Mouse (Mus musculus): Measurements from ENCODE around the gene Cd101. TPM values are rescaled to one million over a fixed set of nuclear protein-coding genes. Genes with fewer than 3 reads are reported as not detected.

Cd101 gene
- polyA plus RNA-seq, 1 experiment: not detected

GRCm38 (mm10) chr3:101070230-101070795, 41.0 kb upstream of the Cd101 start:
- H3K4me3 ChIP-seq (ENCODE audit: insufficient read depth, low read length): no peak overlapping the region
- no peak for TF ChIP-seq POLR2A (IDR thresholded peaks at IDR 0.05; ENCODE audit: low read depth, low read length)
- no peak for TF ChIP-seq CTCF (IDR thresholded peaks at IDR 0.05; ENCODE audit: borderline replicate concordance, insufficient read depth, low read length)
- peaks cover 34% of the 10 kb centered on the region for H3K4me1 ChIP-seq (ENCODE audit: control insufficient read depth, insufficient read depth, low read length)
- H3K27ac ChIP-seq (ENCODE audit: insufficient read depth, low read length): peak overlapping the region; percentile 71

- TF ChIP-seq CTCF (IDR thresholded peaks at IDR 0.05; ENCODE audit: borderline replicate concordance, insufficient read depth, low read length): no peak
- no peak for TF ChIP-seq POLR2A (IDR thresholded peaks at IDR 0.05; ENCODE audit: low read depth, low read length)
- Histone ChIP-seq H3K27ac (ENCODE audit: insufficient read depth, low read length) (no peak overlapping the region), H3K4me3 (ENCODE audit: insufficient read depth, low read length) (no peak overlapping the region), H3K4me1 (ENCODE audit: control insufficient read depth, insufficient read depth, low read length) (peaks cover 34% of the 10 kb centered on the region)
Observed at GRCm38 (mm10) chr3:101068701-101069100, 39.3 kb upstream of the Cd101 start.

DNA sequence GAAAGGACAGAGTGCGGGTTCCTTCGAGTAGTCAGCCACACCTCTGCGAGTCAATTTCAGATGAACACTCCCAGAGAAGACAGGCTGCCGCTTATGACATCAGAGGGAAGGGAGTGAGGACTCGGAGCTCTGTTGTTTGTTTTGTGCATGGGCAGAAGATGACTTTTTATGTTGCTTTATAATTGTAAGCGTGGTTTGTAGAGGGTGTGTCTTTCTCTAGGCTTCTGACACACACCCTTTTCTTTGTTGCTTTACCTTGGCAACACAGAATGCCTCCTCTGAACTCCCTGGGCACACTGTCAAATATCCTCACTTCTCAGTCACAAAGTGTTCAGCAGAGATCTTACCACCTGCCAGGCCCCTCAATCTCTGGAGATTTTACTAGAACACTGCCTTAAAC, 36.8 kb upstream of the Cd101 start:
- TF ChIP-seq CTCF (IDR thresholded peaks at IDR 0.05; ENCODE audit: borderline replicate concordance, insufficient read depth, low read length) (no peak), POLR2A (IDR thresholded peaks at IDR 0.05; ENCODE audit: low read depth, low read length) (no peak)
- Histone ChIP-seq H3K4me3 (ENCODE audit: insufficient read depth, low read length) (no peak overlapping the region), H3K27ac (ENCODE audit: insufficient read depth, low read length) (no peak overlapping the region), H3K4me1 (ENCODE audit: control insufficient read depth, insufficient read depth, low read length) (peaks cover 37% of the 10 kb centered on the region)

DNA sequence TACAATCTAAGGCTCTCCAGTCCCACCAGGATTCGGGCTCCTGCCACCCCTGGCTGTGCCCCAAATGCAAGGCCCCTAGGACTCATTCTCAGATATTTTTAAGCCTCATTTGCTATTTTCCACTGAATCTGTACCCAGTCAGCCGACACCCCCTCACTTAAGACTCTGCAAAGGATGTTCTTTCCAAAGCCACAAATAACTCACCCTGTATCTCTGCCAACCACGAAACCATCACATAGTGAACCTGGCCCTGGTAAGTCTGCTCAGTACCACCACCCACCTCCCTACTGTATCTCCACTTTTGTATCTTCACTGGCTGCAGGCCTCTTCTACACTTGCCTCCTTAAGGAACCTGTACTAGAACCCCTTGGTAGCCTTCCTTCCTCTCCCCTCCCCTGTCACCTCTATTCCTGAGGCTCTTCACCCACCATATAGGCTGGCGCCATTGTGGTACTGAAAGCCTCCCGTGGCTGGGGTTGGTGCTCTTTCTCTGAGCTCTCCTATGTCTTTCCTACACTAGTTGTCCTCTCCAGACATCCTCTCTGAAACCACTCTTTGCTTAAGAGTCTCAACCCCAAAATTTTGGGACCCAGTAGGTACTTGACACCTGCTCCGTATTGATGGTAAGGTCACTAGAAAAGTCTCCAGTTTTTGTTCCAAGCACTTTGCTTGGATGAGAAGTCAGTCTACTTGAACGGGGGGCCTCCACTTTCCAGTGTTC, 32.7 kb upstream of the Cd101 start:
- TF ChIP-seq CTCF (IDR thresholded peaks at IDR 0.05; ENCODE audit: borderline replicate concordance, insufficient read depth, low read length) (no peak), POLR2A (IDR thresholded peaks at IDR 0.05; ENCODE audit: low read depth, low read length) (no peak)
- H3K27ac ChIP-seq (ENCODE audit: insufficient read depth, low read length): no peak overlapping the region
- H3K4me1 ChIP-seq (ENCODE audit: control insufficient read depth, insufficient read depth, low read length): peaks cover 16% of the 10 kb centered on the region
- H3K4me3 ChIP-seq (ENCODE audit: insufficient read depth, low read length): no peak overlapping the region

- Histone ChIP-seq H3K27ac (ENCODE audit: insufficient read depth, low read length) (no peak overlapping the region), H3K4me3 (ENCODE audit: insufficient read depth, low read length) (no peak overlapping the region), H3K4me1 (ENCODE audit: control insufficient read depth, insufficient read depth, low read length) (peaks cover 13% of the 10 kb centered on the region)
- no peak for TF ChIP-seq POLR2A (IDR thresholded peaks at IDR 0.05; ENCODE audit: low read depth, low read length)
- no peak for TF ChIP-seq CTCF (IDR thresholded peaks at IDR 0.05; ENCODE audit: borderline replicate concordance, insufficient read depth, low read length)
Observed at GRCm38 (mm10) chr3:101059214-101059613, 29.9 kb upstream of the Cd101 start.

- Histone ChIP-seq H3K4me1 (ENCODE audit: control insufficient read depth, insufficient read depth, low read length) (peaks cover 13% of the 10 kb centered on the region), H3K4me3 (ENCODE audit: insufficient read depth, low read length) (no peak overlapping the region), H3K27ac (ENCODE audit: insufficient read depth, low read length) (no peak overlapping the region)
- no peak for TF ChIP-seq CTCF (IDR thresholded peaks at IDR 0.05; ENCODE audit: borderline replicate concordance, insufficient read depth, low read length)
- TF ChIP-seq POLR2A (IDR thresholded peaks at IDR 0.05; ENCODE audit: low read depth, low read length): no peak
Observed at GRCm38 (mm10) chr3:101058203-101058602, 28.8 kb upstream of the Cd101 start.

GRCm38 (mm10) chr3:101055216-101055615, 25.9 kb upstream of the Cd101 start:
- no peak for TF ChIP-seq POLR2A (IDR thresholded peaks at IDR 0.05; ENCODE audit: low read depth, low read length)
- Histone ChIP-seq H3K4me1 (ENCODE audit: control insufficient read depth, insufficient read depth, low read length) (no peaks in the 10 kb centered on the region), H3K27ac (ENCODE audit: insufficient read depth, low read length) (no peak overlapping the region), H3K4me3 (ENCODE audit: insufficient read depth, low read length) (no peak overlapping the region)

GRCm38 (mm10) chr3:101051601-101052000, 22.2 kb upstream of the Cd101 start:
- H3K27ac ChIP-seq (ENCODE audit: insufficient read depth, low read length): peak overlapping the region; percentile 5; the same call in 1 of the 2 replicates
- TF ChIP-seq CTCF (IDR thresholded peaks at IDR 0.05; ENCODE audit: borderline replicate concordance, insufficient read depth, low read length) (no peak), POLR2A (IDR thresholded peaks at IDR 0.05; ENCODE audit: low read depth, low read length) (no peak)
- H3K4me1 ChIP-seq (ENCODE audit: control insufficient read depth, insufficient read depth, low read length): no peaks in the 10 kb centered on the region
- no peak overlapping the region for H3K4me3 ChIP-seq (ENCODE audit: insufficient read depth, low read length)

GRCm38 (mm10) chr3:101049997-101050396, 20.6 kb upstream of the Cd101 start:
- Histone ChIP-seq H3K27ac (ENCODE audit: insufficient read depth, low read length) (no peak overlapping the region), H3K4me3 (ENCODE audit: insufficient read depth, low read length) (no peak overlapping the region), H3K4me1 (ENCODE audit: control insufficient read depth, insufficient read depth, low read length) (no peaks in the 10 kb centered on the region)
- no peak for TF ChIP-seq CTCF (IDR thresholded peaks at IDR 0.05; ENCODE audit: borderline replicate concordance, insufficient read depth, low read length)
- TF ChIP-seq POLR2A (IDR thresholded peaks at IDR 0.05; ENCODE audit: low read depth, low read length): no peak

DNA sequence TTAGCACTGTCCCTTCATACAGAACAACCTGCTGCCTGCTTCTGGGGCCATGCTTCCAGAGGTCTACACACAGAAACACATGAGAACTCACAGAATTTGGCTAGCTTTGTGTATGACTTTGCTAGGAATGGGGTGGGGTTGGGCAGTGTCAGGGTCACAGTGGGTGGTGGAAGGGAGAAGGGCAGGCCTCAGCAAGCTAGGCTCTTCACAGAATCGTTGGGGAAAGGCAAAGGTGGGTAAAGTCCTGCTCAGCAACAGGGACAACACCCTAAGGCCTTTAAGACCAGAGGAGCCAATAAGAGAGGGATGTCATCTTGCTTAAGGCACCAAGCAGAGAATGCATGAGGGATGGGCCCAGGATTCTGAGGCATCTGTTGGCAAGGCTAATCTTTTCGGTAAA, 19.4 kb upstream of the Cd101 start:
- no peaks in the 10 kb centered on the region for H3K4me1 ChIP-seq (ENCODE audit: control insufficient read depth, insufficient read depth, low read length)
- no peak overlapping the region for H3K4me3 ChIP-seq (ENCODE audit: insufficient read depth, low read length)
- TF ChIP-seq CTCF (IDR thresholded peaks at IDR 0.05; ENCODE audit: borderline replicate concordance, insufficient read depth, low read length) (no peak), POLR2A (IDR thresholded peaks at IDR 0.05; ENCODE audit: low read depth, low read length) (no peak)
- no peak overlapping the region for H3K27ac ChIP-seq (ENCODE audit: insufficient read depth, low read length)
